Mouse (Mus musculus) thymus, adult 2 months (tissue): ENCODE measurements around the gene Tmem178. TPM values are rescaled to one million over a fixed set of nuclear protein-coding genes. Genes with fewer than 3 reads are reported as not detected.

Experiments
- DNase-seq: peaks from one replicate; pipeline ENCODE4 v3.0.0; 2021
- H3K27ac ChIP-seq: fragments of 200-500 bp; 2 replicates; pipeline ENCODE4 v1.5.1; 2012; ENCODE audit warnings: low read length, control low read depth; ENCODE audit not compliant: control insufficient read depth, insufficient read depth
- H3K27me3 ChIP-seq: fragments of 200-500 bp; 2 replicates; pipeline ENCODE4 v1.6.1; 2012; ENCODE audit warnings: mild to moderate bottlenecking, low read length, moderate library complexity, mixed read lengths; ENCODE audit not compliant: control insufficient read depth, insufficient read depth
- H3K36me3 ChIP-seq: fragments of 200-500 bp; 2 replicates; pipeline ENCODE4 v1.6.1; 2012; ENCODE audit warnings: mild to moderate bottlenecking, low read length, moderate library complexity; ENCODE audit not compliant: control insufficient read depth, insufficient read depth
- H3K4me1 ChIP-seq: fragments of 200-500 bp; replicated peaks from 2 replicates; pipeline ENCODE4 v1.6.1; 2012; ENCODE audit warnings: low read length; ENCODE audit not compliant: control insufficient read depth, insufficient read depth
- H3K4me3 ChIP-seq: fragments of 200-500 bp; 2 replicates; pipeline ENCODE4 v1.5.1; 2012; ENCODE audit warnings: mild to moderate bottlenecking, low read length, control low read depth, moderate library complexity; ENCODE audit not compliant: control insufficient read depth, insufficient read depth
- CTCF ChIP-seq: fragments of 200-500 bp; IDR thresholded peaks from 2 replicates; pipeline ENCODE4 v1.5.1; 2012; ENCODE audit warnings: mild to moderate bottlenecking, control low read depth, low read length, moderate library complexity, borderline replicate concordance; ENCODE audit not compliant: control insufficient read depth, poor library complexity, insufficient read depth; ENCODE audit errors: extremely low read depth
- POLR2A ChIP-seq: fragments of 200-500 bp; IDR thresholded peaks from 2 replicates; pipeline ENCODE4 v1.6.1; 2012; ENCODE audit warnings: mild to moderate bottlenecking, low read length, control low read depth, moderate library complexity; ENCODE audit not compliant: control insufficient read depth, poor library complexity, insufficient read depth; ENCODE audit errors: extremely low read depth
- WGBS: fragments of 180-500 bp; shearing (Covaris S2); methylation state at CpG from one replicate; pipeline ENCODE4 v1.1.7; 2018; 5-methylcytosine and 5-hydroxymethylcytosine counted together
- polyA plus RNA-seq: library from polyadenylated mRNA; depleted of rRNA; stranded (reverse); fragments of >200 nt; gene quantifications from 2 replicates; pipeline ENCODE4 v1.2.3, GENCODE M21; 2012

The Tmem178 gene
- polyA plus RNA-seq, 1 experiment = 0.23 TPM

GRCm38 (mm10) chr17:80932716-80933115 is 11.7 kb upstream of the Tmem178 start:
- no peak overlapping the region for H3K4me3 ChIP-seq
- no peaks in the 10 kb centered on the region for H3K36me3 ChIP-seq
- no peak for DNase-seq
- H3K4me1 ChIP-seq = peaks cover 4% of the 10 kb centered on the region; the same call in 1 of the 2 replicates
- 96% methylated on average over 3 of the region's 3 CpGs for WGBS
- H3K27ac ChIP-seq = no peak overlapping the region
- TF ChIP-seq POLR2A (no peak), CTCF (no peak)
- no peaks in the 10 kb centered on the region for H3K27me3 ChIP-seq

- Histone ChIP-seq H3K36me3 (no peaks in the 10 kb centered on the region), H3K4me1 (peaks cover 4% of the 10 kb centered on the region; the same call in 1 of the 2 replicates), H3K27me3 (no peaks in the 10 kb centered on the region), H3K27ac (no peak overlapping the region), H3K4me3 (no peak overlapping the region)
- WGBS = 39% methylated on average over 11 of the region's 11 CpGs
- no peak for DNase-seq
- TF ChIP-seq POLR2A = no peak
- no peak for TF ChIP-seq CTCF
Observed at GRCm38 (mm10) chr17:80933401-80934029, 10.9 kb upstream of the Tmem178 start.

- WGBS = 88% methylated on average over 10 of the region's 10 CpGs
- Histone ChIP-seq H3K4me3 (no peak overlapping the region), H3K4me1 (peaks cover 4% of the 10 kb centered on the region; the same call in 1 of the 2 replicates), H3K36me3 (no peaks in the 10 kb centered on the region), H3K27me3 (no peaks in the 10 kb centered on the region), H3K27ac (no peak overlapping the region)
- TF ChIP-seq POLR2A (no peak), CTCF (no peak)
- DNase-seq = no peak
Observed at GRCm38 (mm10) chr17:80935807-80936519, 8.5 kb upstream of the Tmem178 start.

- WGBS = 85% methylated on average over 5 of the region's 5 CpGs
- no peak for DNase-seq
- Histone ChIP-seq H3K4me3 (no peak overlapping the region), H3K27me3 (no peaks in the 10 kb centered on the region), H3K27ac (no peak overlapping the region), H3K4me1 (peaks cover 4% of the 10 kb centered on the region; the same call in 1 of the 2 replicates), H3K36me3 (no peaks in the 10 kb centered on the region)
- TF ChIP-seq CTCF = no peak
- no peak for TF ChIP-seq POLR2A
Observed at GRCm38 (mm10) chr17:80936521-80936920, 7.9 kb upstream of the Tmem178 start.

GRCm38 (mm10) chr17:80939833-80940232 is 4.6 kb upstream of the Tmem178 start:
- 80% methylated on average over 7 of the region's 7 CpGs for WGBS
- peaks cover 2% of the 10 kb centered on the region; the same call in 1 of the 2 replicates for H3K4me1 ChIP-seq
- no peak overlapping the region for H3K27ac ChIP-seq
- H3K27me3 ChIP-seq = peaks cover 12% of the 10 kb centered on the region
- no peak overlapping the region for H3K4me3 ChIP-seq
- TF ChIP-seq CTCF (no peak), POLR2A (no peak)
- no peaks in the 10 kb centered on the region for H3K36me3 ChIP-seq
- DNase-seq = no peak

- WGBS = 85% methylated on average over 11 of the region's 11 CpGs
- Histone ChIP-seq H3K36me3 (no peaks in the 10 kb centered on the region), H3K27ac (no peak overlapping the region), H3K4me1 (peaks cover 2% of the 10 kb centered on the region; the same call in 1 of the 2 replicates), H3K27me3 (peaks cover 12% of the 10 kb centered on the region), H3K4me3 (no peak overlapping the region)
- no peak for DNase-seq
- TF ChIP-seq CTCF (no peak), POLR2A (no peak)
Observed at GRCm38 (mm10) chr17:80941857-80942256, 2.6 kb upstream of the Tmem178 start.
